Mouse (Mus musculus) heart, postnatal 0 days (tissue): ENCODE results near the gene Pramel1.

Experiments used
- CTCF ChIP-seq: IDR thresholded peaks from 2 replicates; pipeline ENCODE4 v1.5.1; 2016; ENCODE audit warnings: antibody characterized with exemption, control low read depth, low read depth
- EP300 ChIP-seq: IDR thresholded peaks from 2 replicates; pipeline ENCODE4 v1.6.1; 2016; ENCODE audit warnings: antibody characterized with exemption, low read depth

DNA sequence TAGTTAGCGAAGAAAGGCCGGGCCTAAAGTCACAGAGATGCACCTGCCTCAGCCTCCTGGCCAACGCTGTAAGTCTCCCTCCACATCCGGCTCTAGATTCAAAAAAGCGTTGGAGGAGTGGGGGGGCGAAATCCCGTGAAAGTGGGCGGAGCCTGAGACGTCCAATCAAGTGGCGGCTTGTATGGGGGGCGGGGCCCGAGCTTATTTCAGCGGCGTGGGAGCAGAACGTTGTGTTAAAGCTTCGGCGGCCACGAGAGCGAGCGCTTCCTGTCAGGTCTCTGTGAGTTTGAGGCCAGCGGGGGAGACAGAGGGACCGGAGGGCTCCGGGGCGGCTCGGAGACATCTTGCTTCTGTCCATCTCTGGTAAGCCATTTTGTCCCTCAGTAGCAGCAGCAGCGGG, at the start of gene Pramel1:
- TF ChIP-seq CTCF = no peak
- TF ChIP-seq EP300 = no peak
